In the genomic region with DNA sequence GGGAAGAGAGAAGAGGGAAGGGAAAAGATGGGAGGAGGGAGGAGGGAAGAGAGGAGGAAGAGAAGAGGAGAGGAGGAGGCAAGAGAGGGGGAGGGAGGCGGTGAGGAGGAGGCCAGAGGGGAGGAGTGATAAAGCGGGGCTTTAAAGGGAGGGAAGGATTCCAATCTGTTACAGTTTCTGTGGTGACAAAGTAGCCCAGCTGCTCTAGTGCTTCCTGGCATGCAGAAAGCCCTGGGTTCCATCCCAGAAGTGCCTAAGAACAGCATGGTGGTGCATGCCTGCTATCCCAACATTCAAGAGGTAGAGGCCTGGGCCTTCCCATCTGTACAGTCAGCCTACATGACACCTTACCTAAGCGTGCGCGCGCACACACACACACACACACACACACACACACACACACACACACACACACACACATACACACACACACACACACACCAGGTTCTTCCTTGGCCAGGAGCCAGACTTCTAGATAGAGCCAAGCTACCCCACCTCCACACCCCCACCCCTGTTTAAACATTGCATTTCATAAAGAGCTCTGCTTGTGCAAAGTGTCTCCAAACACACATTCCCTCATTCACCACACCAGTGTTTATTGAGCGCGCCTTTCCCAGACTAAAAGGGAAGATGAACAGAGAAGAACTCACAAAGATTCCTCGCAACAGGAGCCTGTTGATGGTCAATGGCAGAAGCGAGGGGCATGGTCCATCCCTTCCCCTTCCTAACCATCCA, we compare ENCODE assay signal across 13 mouse cellular contexts.
A peak's percentile ranks its signal among the peaks of the same experiment; 100 is the strongest.
DNase-seq lines count a peak whose midpoint lies in the region; ATAC-seq lines count a peak whose summit lies in the region.
"Had no signal": no experiment of that assay in that cellular context is flagged by ENCODE, and none has a peak within 500 bp of the region (broad histone marks: within the 10 kb centered on the region; RNA-seq: fewer than 3 reads in every experiment).

No protein-coding gene starts in this region.

- no peak overlapping the region for H3K9ac ChIP-seq in kidney, embryonic 16.5 days (replicated peaks; ENCODE audit: low read length)
- H3K9ac ChIP-seq: liver, embryonic 13.5 days had no signal

- no peaks in the 10 kb centered on the region for H3K27me3 ChIP-seq in kidney, embryonic 16.5 days (ENCODE audit: insufficient read depth, low read length)
- H3K27me3 ChIP-seq: liver, embryonic 13.5 days had no signal

- WGBS in kidney, embryonic 16.5 days = 79% methylated on average over 10 of the region's 10 CpGs

- no peak for DNase-seq in kidney, postnatal 36 days
- peak; percentile 51 to 77 for DNase-seq in right cerebral cortex, postnatal 10 days (ENCODE audit: low spot score in 2 of 2)
- no peak for DNase-seq in right cerebral cortex, adult 18-20 months
- DNase-seq in layer of hippocampus, adult 18-20 months (ENCODE audit: low spot score in 2 of 2) = peak; percentile 50 to 70
- DNase-seq in right cerebral cortex, postnatal 36 days (ENCODE audit: low spot score in 2 of 2) = peak; percentile 9 to 13
- DNase-seq in gastrocnemius, adult 8-10 months (ENCODE audit: low spot score in 2 of 2) = no peak
- no peak for DNase-seq in spleen, postnatal 10 days (ENCODE audit: low spot score in 2 of 2)
- DNase-seq: adrenal gland, adult 8-10 months; cerebellum, adult 11 months; gastrocnemius, postnatal 36 days; kidney, adult 11 months; liver, embryonic 13.5 days had no signal

- no peak overlapping the region for H3K4me3 ChIP-seq in kidney, embryonic 16.5 days (ENCODE audit: low read length)
- H3K4me3 ChIP-seq: liver, embryonic 13.5 days had no signal

- ATAC-seq in kidney, embryonic 16.5 days (ENCODE audit: low FRiP score, low TSS enrichment) = peak; percentile 6; the same call in 1 of the 2 replicates

- H3K4me2 ChIP-seq in kidney, embryonic 16.5 days (replicated peaks; ENCODE audit: low read depth, low read length) = no peak overlapping the region
- H3K4me2 ChIP-seq: liver, embryonic 13.5 days had no signal

- no peaks in the 10 kb centered on the region for H3K4me1 ChIP-seq in kidney, embryonic 16.5 days (ENCODE audit: insufficient read depth, low read length)
- H3K4me1 ChIP-seq: liver, embryonic 13.5 days had no signal

- no peaks in the 10 kb centered on the region for H3K36me3 ChIP-seq in kidney, embryonic 16.5 days (ENCODE audit: insufficient read depth, low read length)
- H3K36me3 ChIP-seq: liver, embryonic 13.5 days had no signal

- H3K9me3 ChIP-seq in kidney, embryonic 16.5 days (ENCODE audit: low read length) = no peaks in the 10 kb centered on the region
- H3K9me3 ChIP-seq: liver, embryonic 13.5 days had no signal

- no peak overlapping the region for H3K27ac ChIP-seq in kidney, embryonic 16.5 days (ENCODE audit: low read length)
- H3K27ac ChIP-seq: liver, embryonic 13.5 days had no signal

Comparison
In these comparisons a context has a peak if more than half of its experiments do, and no peak if none do; other contexts are left out.
1. DNase-seq: peak in right cerebral cortex, postnatal 10 days (2 of 2), layer of hippocampus, adult 18-20 months (2 of 2) and right cerebral cortex, postnatal 36 days (2 of 2); none in kidney, postnatal 36 days (0 of 2), right cerebral cortex, adult 18-20 months (single experiment), gastrocnemius, adult 8-10 months (0 of 2) and spleen, postnatal 10 days (0 of 2).